Mouse (Mus musculus) adrenal gland, postnatal 10 days (tissue): Measurements from ENCODE around the gene Bmpr2. TPM values are rescaled to one million over a fixed set of nuclear protein-coding genes. Genes with fewer than 3 reads are reported as not detected.
A peak's percentile ranks its signal among the peaks of the same experiment; 100 is the strongest.
"Not testable (repeated sequence)": the region's sequence is repeated elsewhere in the genome, so short reads cannot be mapped to it uniquely, and the experiment has no call there.

Experiments used
- DNase-seq: peaks from one replicate; pipeline ENCODE4 v3.0.0; 2021; ENCODE audit warnings: mixed read lengths
- long read RNA-seq, 2 experiments: library from polyadenylated mRNA; stranded (forward); transcript quantifications; one replicate each; pipeline ENCODE4 v2.0.0; 2021
- total RNA-seq, 2 experiments: library from RNA; stranded (reverse); gene quantifications; 2 replicates each; pipeline ENCODE4 v1.2.3; 2021

The Bmpr2 gene
- 10 to 100 TPM; 49.2 to 55.0 TPM for total RNA-seq
- long read RNA-seq, experiment 1, full-length matches to known transcripts = 1 of 12 reads
- long read RNA-seq, experiment 1, partial matches to known transcripts = 4 of 12 reads
- long read RNA-seq, experiment 1, other reads (novel, unspliced or antisense) = 7 of 12 reads
- long read RNA-seq, experiment 2, partial matches to known transcripts = 0 of 9 reads
- long read RNA-seq, experiment 2, other reads (novel, unspliced or antisense) = 9 of 9 reads

GRCm38 (mm10) chr1:59763164-59763768 lies at the start of gene Bmpr2:
Gene Bmpr2 (plus strand): TSS chr1:59763400.
- DNase-seq = peak; percentile 94

DNA sequence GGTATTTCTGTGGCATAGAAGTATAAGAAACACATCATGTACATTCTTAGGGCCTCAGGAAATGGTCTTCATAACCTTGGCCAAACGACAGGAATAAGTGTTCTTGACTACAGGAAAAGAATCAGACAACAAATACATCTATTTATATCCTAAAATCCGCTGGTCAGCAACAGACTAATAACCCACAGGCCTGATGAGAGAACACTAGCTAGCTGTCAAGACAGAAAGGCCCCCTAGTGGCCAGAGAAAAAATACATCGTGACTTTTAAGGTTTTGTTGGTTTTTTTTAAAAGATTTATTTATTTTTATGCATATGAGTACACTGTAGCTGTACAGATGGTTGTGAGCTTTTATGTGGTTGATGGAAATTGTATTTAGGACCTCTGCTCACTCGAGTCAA lies 43.3 kb upstream of the Bmpr2 start:
- DNase-seq = peak; percentile 21

- peak; percentile 48 for DNase-seq
These were observed 37.5 kb upstream of the Bmpr2 start for GRCm38 (mm10) chr1:59725661-59726060.

- peak; percentile 26 for DNase-seq
These were observed 33.1 kb upstream of the Bmpr2 start for GRCm38 (mm10) chr1:59730106-59730505.

DNA sequence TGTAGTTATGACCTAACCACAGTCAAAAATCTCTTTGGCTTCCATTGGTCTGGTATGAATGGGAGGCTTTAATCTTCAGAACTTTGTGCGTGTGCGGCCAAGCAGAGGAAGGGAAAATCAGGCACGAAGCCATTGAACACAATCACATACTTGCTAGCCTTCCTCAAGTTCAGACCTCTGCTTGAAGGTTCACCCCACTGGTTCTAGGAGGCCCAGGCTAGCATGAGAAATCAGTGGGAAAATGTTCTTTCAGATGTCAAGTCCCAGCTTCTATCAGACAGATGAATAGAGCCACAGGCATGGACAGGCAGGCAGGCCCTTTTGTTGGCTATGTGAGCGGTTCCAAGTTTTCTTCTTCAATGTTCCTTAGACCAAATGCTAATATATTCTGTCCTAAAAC lies 32.5 kb upstream of the Bmpr2 start:
- DNase-seq = no peak

DNA sequence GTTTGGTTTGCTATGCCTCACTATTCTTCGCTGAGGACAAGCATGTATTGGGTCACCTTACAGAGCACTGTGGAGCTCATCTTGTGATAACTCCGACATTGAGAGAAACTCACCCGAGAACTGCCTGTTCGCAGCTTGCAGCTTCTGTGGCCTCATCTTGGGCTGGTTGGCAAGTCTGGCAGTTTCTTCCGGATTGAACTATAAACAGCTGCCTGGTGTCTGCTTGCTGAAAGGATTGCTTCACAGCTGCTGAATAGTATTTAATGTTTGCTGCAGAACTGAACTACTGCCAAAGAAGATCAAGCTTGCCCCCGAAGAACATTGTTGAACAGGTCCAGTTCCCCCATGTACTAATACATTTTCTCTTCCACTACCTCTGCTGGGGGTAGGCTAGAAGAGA lies 29.1 kb upstream of the Bmpr2 start:
- no peak for DNase-seq

GRCm38 (mm10) chr1:59738768-59739414 lies 24.3 kb upstream of the Bmpr2 start:
- DNase-seq = no peak

DNA sequence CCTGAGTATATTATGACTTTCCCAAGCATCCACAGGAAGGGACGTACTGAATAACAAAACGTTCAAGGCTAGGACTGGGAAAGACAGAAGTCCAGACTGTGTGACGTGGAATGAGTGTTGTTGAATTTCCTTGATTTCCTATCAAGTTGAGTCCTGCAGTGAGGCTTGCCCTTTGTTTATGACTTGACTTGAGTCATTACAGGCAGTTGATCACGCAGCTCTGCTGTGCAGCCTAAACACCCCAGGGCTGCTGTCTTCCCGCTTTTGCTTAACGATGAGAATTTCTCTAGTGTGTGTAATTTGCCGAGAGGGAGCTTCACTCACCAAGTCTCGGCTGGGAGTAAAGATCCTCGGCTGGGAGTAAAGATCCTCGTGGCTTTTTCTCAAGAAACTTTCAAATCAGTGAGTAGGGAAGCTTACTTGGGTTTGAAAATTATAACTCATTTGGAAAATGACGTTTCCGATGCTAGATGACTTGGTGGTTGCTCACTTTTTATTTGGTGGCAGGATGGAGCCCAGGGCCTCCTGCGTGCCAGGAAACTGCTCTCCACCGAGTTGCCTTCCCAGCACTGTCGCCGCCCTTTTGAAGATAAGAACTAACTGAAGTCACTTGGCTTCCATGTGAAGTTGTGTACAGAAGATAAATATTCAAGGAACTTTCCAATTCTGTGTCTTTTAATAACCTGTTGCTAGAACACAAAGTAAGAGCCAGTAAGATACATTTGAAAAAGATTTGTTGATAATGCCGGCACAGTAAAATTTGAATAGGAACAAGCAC lies 23.4 kb upstream of the Bmpr2 start:
- DNase-seq = no peak

DNA sequence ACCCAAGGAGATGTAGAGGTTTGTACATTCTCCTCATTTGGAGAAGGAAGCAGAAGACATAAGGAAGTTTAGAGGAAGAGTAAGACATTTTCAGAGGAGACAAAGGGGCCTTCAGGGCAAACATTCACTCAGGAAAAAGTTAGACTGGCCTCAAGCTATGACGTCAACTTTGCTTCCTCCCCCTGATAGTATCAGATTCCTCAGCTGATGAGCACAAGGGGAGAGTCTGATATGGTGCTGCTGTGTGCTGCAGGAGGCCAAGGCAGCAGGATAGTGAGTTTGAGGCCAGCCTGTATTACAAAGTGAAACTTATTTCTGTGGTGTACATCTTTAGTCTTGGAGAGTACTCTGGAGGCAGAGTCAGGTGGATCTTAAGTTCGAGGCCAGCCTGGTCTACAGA lies 14.2 kb upstream of the Bmpr2 start:
- DNase-seq = no peak

DNA sequence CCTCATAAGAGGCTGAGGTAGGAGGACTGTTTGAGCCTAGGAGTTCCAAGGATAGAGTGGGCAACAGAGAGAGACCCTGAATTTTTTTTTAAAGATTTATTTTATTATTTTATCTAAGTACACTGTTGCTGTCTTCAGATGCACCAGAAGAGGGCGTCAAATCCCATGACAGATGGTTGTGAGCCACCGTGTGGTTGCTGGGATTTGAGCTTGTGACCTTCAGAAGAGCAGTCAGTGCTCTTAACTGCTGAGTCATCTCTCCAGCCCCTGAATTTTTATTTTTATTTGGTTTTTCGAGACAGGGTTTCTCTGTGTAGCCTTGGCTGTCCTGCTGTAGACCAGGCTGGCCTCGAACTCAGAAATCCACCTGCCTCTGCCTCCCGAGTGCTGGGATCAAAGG lies 13.5 kb upstream of the Bmpr2 start:
- DNase-seq = not testable (repeated sequence)

DNA sequence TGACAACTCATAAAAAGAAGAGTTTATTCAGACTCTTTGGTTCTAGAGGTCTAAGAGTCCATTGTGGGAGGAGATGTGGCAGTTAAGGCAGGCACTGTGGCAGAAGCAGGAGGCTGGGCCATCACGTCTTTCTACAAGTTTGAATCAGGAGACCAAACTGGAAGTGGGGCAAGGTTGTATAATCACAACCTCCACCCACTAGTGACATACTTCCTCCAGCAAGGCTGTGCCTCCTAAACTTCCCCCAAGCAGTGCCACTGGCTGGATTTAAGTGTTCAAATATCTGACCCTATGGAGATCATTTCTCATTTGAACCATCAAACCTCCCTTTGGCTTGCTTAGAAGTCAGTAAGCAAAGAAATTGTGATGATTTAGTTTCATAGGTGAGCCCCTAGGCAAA lies 7.9 kb upstream of the Bmpr2 start:
- DNase-seq = no peak

DNA sequence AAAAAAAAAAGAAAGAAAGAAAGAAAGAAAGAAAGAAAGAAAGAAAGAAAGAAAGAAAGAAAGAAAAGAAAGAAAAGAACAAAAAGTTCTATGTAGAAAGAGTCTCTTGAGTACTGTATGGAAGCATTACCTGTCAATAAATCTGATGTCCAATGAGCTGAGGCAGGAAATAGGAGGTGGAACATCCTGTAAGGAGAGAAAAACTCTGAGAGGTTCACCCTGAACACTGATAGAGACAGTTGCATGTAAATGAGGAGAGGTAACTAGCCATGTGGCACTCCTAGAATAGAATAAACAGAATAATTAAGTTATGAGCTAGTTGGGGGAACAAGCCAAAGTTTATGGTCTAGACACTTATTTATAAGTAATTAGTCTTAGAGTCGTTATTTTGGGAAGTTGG lies 4.9 kb upstream of the Bmpr2 start:
- DNase-seq = no peak

DNA sequence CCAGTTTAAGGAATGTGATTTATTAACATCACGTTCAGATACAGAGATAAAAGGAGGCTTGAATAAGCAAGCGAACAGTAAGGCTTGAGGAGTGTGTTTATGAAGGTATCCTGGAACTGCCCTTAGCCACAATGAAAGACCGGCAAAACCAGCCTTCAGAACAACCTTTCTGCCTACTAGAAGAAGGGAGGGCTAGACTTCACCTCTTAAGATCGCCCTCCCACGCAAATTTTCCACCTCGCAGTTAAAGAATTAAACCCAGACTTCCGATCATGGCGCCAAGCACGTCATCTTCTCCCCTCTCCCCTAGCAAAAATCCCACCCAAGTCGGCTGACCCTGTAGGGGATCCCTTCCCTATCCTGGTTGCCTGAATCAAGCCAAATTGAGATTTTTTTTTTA lies 992 bp upstream of the Bmpr2 start:
- DNase-seq = peak; percentile 30

DNA sequence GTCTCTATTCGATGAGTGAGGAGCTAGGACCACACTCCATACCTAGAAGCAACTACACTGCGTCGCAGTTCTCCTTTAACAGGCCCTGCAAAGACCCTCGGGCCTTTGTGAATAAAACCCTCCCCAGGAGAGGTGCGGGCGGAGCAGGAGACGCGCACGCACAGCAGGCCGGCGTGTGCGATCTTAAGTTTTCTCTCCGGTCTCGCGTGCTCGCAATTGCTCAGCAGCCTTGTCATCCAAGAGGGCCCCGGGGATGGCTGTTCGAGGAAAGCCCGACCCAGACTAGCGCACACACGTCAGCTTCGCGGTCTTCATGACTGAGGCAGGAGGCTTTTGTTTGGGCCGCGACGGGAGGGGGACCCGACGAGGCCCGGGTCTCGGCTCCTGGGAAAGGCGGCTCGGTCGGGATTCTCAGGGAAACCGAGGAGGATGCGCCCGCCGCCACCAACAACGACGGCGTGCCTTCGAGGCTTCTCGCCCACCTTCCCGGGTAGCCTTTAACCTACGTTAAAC lies 493 bp upstream of the Bmpr2 start:
- peak; percentile 66 for DNase-seq

DNA sequence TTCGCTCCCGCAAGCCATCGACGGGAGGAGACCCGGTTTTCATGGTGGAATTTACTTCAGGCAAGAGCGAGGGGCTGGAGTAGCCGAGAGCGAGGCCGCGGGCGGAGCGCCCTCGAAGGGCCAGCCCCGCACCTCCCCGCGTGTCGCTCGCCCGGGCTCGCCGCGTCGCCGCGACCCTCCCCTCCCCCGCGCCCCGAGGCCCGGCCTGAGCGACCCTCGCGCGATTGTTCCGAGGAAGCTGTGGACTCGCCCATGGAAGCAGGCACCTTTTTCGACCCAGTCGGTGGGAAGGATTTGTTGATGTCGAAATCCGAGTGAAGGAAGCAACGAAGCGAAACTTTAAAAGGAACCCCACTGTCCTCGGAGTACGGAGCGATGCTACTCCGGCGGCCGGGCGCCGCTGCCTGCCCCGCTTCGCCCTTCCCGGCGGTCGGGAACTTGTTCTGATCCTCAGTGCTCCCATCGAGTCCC lies 616 bp downstream of the Bmpr2 start:
- DNase-seq = peak; percentile 77

GRCm38 (mm10) chr1:59764407-59764971 lies 1.3 kb downstream of the Bmpr2 start:
- DNase-seq = peak; percentile 56

- DNase-seq = no peak
These were observed 2.1 kb downstream of the Bmpr2 start for GRCm38 (mm10) chr1:59765279-59765678.

DNA sequence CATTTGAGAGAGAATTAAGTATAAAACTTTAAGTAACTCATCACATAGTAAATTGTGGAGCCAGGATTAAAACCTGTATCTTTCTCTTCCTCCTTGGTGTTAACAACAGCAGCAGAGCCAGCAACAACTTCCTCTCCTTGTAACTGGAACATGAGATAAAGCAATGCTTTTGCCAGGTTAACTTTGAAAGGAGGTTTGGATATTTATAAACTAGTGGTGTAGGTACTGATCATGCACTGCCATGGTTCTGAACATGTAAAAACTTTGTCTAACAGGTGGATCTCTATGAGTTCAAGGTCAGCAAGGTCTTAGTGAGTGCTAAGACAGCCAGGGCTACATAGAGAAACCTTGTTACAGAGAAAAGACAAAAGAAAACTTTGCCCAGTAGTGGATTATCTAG lies 3.4 kb downstream of the Bmpr2 start:
- no peak for DNase-seq

- no peak for DNase-seq
These were observed 8.7 kb downstream of the Bmpr2 start for GRCm38 (mm10) chr1:59771871-59772270.

DNA sequence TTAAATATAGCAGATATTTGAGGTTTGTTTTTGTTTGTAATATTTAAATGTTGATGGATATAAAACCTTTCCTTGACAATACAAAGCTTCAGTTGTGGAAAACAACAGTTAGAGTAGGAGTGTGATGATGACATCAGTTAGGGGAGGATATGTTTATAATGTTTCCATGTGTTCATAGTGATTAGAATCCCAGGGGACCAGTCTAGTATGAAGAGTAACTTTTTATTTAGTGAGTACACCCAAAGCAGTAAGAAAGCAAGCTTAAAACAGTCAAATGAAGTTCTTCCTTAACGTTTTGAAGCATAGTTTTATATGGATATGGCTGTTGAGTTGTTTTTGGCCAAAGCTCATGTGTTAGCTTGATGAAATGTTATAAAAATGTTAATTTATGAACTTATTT lies 17.9 kb downstream of the Bmpr2 start:
- DNase-seq = no peak

GRCm38 (mm10) chr1:59788975-59789374 lies 25.8 kb downstream of the Bmpr2 start:
- DNase-seq = no peak

DNA sequence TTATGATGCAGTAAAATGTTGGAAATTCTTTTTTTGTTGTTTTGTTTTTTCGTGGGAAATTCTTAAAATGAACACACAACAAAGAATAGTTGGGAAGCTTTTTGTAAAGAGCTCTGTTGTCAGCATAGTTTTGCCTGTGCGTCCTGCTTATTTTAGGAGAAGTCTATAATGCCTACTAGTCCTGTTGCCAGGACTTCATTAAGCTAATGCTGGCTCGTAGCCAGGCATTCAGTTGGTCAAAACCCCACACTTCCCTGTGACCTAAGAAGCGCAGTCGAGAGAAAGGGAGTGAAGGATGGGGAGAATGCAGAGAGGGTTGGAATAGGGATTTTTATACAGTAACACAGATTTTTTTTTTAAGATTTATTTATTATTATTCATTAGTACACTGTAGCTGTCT lies 26.5 kb downstream of the Bmpr2 start:
- no peak for DNase-seq
